Mouse (Mus musculus) liver, embryonic 11.5 days (tissue): ENCODE results near the gene Tmtc1. TPM values are rescaled to one million over a fixed set of nuclear protein-coding genes. Genes with fewer than 3 reads are reported as not detected.

Experiments used
- ATAC-seq: fragments of 200-750 bp; cut with Nextera tagmentation; replicated peaks from 2 replicates; pipeline ENCODE4 v1.8.0; 2017; ENCODE audit warnings: moderate number of reproducible peaks, mild to moderate bottlenecking, moderate TSS enrichment, moderate library complexity; ENCODE audit not compliant: low FRiP score
- DNase-seq: peaks from one replicate; pipeline ENCODE4 v3.0.0-alpha.2; 2017; ENCODE audit warnings: low spot score
- H3K27ac ChIP-seq: fragments of 300-500 bp; sonication (generic); 2 replicates; pipeline ENCODE4 v1.5.1; 2014; ENCODE audit warnings: mild to moderate bottlenecking, low read depth, low read length, control low read depth
- H3K27me3 ChIP-seq: fragments of 300-500 bp; sonication (generic); replicated peaks from 2 replicates; pipeline ENCODE4 v1.6.1; 2014; ENCODE audit warnings: low read length, mixed read lengths; ENCODE audit not compliant: control insufficient read depth, insufficient read depth
- H3K36me3 ChIP-seq: fragments of 300-500 bp; sonication (generic); 2 replicates; pipeline ENCODE4 v1.6.1; 2014; ENCODE audit warnings: mild to moderate bottlenecking, low read length, moderate library complexity, mixed read lengths; ENCODE audit not compliant: control insufficient read depth, insufficient read depth
- H3K4me1 ChIP-seq: fragments of 300-500 bp; sonication (generic); replicated peaks from 2 replicates; pipeline ENCODE4 v1.6.1; 2014; ENCODE audit warnings: low read length, mixed read lengths; ENCODE audit not compliant: control insufficient read depth, insufficient read depth
- H3K4me2 ChIP-seq: fragments of 300-500 bp; sonication (generic); 2 replicates; pipeline ENCODE4 v1.6.1; 2014; ENCODE audit warnings: mild to moderate bottlenecking, control low read depth, moderate library complexity
- H3K4me3 ChIP-seq: fragments of 300-500 bp; sonication (generic); 2 replicates; pipeline ENCODE4 v1.5.1; 2014; ENCODE audit warnings: low read depth, low read length, control low read depth
- H3K9ac ChIP-seq: fragments of 300-500 bp; sonication (generic); 2 replicates; pipeline ENCODE4 v1.6.1; 2014; ENCODE audit warnings: low read depth, low read length, control low read depth
- H3K9me3 ChIP-seq: fragments of 300-500 bp; sonication (generic); 2 replicates; pipeline ENCODE4 v1.6.1; 2016; ENCODE audit warnings: low read length, inconsistent platforms, mixed read lengths; ENCODE audit not compliant: control insufficient read depth
- WGBS: fragments of 180-500 bp; shearing (Covaris S2); extraction: QIAGEN DNeasy Blood & Tissue Kit; methylation state at CpG from one replicate; pipeline ENCODE4 v1.1.7; 2014; 5-methylcytosine and 5-hydroxymethylcytosine counted together
- polyA plus RNA-seq: library from polyadenylated mRNA; unstranded; fragments of >200 nt; fragmentation: Nextera tagmentation; extraction: Ambion mirVana; gene quantifications from 2 replicates; pipeline ENCODE4 v1.2.1, GENCODE M21; 2014

The Tmtc1 gene
- polyA plus RNA-seq, 1 experiment from 2014 or later, result 0.58 TPM

DNA sequence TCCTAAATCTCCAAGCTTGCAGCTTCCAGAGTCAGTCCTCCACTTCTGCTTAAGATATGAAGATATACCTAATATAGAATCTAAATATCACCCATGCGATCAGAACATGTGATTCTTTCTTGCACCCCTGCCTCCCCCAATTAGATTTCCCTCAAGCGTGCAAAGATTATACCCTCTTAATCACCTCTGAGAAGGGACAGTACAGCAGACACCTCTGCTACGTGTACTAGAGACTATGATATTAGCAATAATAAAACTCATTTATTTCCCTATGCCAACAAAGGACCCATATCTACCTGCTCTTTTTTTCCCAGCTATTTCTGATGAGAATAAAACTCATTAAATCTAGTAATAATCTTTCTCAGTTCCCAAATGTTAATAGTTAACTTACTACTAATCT lies 49.9 kb downstream of the Tmtc1 start:
- Histone ChIP-seq H3K9ac (no peak overlapping the region), H3K4me1 (no peaks in the 10 kb centered on the region), H3K36me3 (no peaks in the 10 kb centered on the region), H3K4me2 (no peak overlapping the region), H3K4me3 (no peak overlapping the region), H3K9me3 (no peaks in the 10 kb centered on the region), H3K27me3 (no peaks in the 10 kb centered on the region), H3K27ac (no peak overlapping the region)
- WGBS, result 85% methylated on average over 3 of the region's 3 CpGs
- DNase-seq (no peak), ATAC-seq (no peak)

DNA sequence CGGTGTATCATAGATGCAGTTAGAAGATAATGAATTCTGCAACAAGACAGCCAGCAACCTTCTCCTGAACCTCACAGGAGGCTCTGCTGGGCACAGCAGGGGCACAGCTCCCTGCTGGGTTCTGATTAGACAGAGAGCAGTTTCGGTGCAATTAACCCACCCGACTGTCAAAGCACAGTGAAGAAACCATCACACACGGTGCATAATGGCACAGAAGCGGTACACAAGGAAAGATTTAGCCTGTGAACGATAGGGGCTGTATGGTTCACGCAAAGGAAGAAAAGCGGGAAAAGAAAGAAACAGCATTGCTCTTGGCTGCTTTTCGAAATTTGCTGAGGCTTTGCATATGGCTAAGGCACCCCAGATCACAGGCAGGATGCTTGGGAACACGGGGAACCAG lies 52.0 kb downstream of the Tmtc1 start:
- H3K27me3 ChIP-seq, result no peaks in the 10 kb centered on the region
- H3K9ac ChIP-seq, result no peak overlapping the region
- WGBS, result 62% methylated on average over 10 of the region's 10 CpGs
- H3K36me3 ChIP-seq, result no peaks in the 10 kb centered on the region
- H3K4me1 ChIP-seq, result no peaks in the 10 kb centered on the region
- no peak overlapping the region for H3K4me3 ChIP-seq
- H3K4me2 ChIP-seq, result no peak overlapping the region
- H3K27ac ChIP-seq, result no peak overlapping the region
- ATAC-seq (no peak), DNase-seq (no peak)
- H3K9me3 ChIP-seq, result no peaks in the 10 kb centered on the region

DNA sequence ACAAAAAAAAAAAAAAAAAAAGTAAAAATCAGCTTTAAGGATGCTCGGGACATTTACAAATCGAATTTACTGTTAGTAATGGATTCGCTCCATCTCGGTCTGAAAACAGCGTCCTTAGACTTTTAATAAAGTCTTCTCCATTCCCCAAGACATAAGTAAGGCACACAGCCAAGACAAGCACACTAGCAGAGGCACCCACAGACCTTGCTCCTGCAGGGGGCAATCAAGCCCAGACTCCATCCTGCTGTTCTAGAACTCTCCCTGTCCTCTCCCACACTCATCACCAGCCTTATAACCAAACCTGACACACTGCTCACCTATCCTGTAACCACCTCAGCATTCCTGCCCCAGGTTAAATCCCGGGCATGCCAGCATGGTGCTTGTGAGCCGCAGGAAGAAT lies 52.9 kb downstream of the Tmtc1 start:
- H3K4me2 ChIP-seq, result no peak overlapping the region
- H3K4me3 ChIP-seq, result no peak overlapping the region
- H3K27me3 ChIP-seq, result no peaks in the 10 kb centered on the region
- no peak overlapping the region for H3K27ac ChIP-seq
- no peaks in the 10 kb centered on the region for H3K9me3 ChIP-seq
- DNase-seq (no peak), ATAC-seq (no peak)
- H3K4me1 ChIP-seq, result no peaks in the 10 kb centered on the region
- H3K9ac ChIP-seq, result no peak overlapping the region
- WGBS, result 79% methylated on average over 7 of the region's 7 CpGs
- H3K36me3 ChIP-seq, result no peaks in the 10 kb centered on the region

DNA sequence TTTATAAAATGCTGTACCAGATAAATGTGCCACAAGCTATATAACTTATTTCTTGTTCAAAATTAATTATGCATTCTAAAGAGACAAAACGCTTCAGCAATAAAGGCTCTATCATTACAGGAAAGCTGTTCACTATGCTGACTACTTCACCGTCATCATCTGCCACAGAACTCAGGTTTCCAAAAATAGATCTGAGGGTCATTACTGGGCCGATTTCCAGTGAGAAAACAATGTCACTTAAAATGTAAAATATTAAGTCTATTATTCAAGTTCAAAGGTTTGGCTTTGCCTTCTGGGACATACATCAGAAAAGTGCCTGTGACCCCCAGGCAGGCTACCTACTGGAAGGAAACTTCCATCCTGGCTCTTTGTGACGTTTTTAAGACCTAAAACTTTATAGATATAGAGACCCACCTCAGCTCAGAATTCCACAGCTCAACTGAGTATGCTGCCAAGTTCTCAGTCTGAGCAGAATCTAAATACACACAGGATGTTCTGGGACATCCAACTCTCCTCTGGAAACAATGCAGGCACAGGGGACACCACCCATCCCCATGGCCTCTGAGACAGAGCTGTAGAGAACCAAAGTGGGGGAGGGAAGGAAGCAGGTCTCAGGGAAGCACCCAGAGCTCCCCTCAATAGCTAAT lies 53.4 kb downstream of the Tmtc1 start:
- ATAC-seq, result no peak
- Histone ChIP-seq H3K9ac (no peak overlapping the region), H3K27ac (no peak overlapping the region), H3K36me3 (no peaks in the 10 kb centered on the region), H3K4me2 (no peak overlapping the region), H3K4me1 (no peaks in the 10 kb centered on the region), H3K27me3 (no peaks in the 10 kb centered on the region), H3K4me3 (no peak overlapping the region), H3K9me3 (no peaks in the 10 kb centered on the region)
- WGBS, result 59% methylated on average over 4 of the region's 4 CpGs
- no peak for DNase-seq

DNA sequence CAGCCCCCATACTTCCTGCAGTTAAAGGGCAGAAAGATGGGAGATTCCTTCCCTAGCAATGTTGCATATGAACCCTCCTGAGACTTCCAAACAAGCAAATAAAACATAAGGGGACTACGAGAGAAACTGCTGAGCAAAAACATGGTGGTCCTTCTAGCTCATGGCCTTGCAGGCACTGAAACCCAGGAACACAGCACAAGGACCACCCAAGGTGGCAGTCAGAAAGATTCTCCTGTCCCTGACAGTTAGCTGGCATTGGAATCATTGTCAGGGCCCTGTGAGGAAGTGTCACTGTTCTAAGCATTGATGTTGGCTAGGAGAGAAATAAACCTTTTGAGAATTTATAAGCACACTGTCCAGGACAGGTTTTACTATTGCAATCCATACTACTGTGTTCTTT lies 56.2 kb downstream of the Tmtc1 start:
- no peak for ATAC-seq
- H3K9ac ChIP-seq, result no peak overlapping the region
- H3K36me3 ChIP-seq, result no peaks in the 10 kb centered on the region
- no peaks in the 10 kb centered on the region for H3K4me1 ChIP-seq
- no peak overlapping the region for H3K4me2 ChIP-seq
- 61% methylated on average over 1 of the region's 1 CpGs for whole genome bisulfite sequencing
- H3K27ac ChIP-seq, result no peak overlapping the region
- H3K4me3 ChIP-seq, result no peak overlapping the region
- DNase-seq, result no peak
- no peaks in the 10 kb centered on the region for H3K9me3 ChIP-seq
- H3K27me3 ChIP-seq, result no peaks in the 10 kb centered on the region

DNA sequence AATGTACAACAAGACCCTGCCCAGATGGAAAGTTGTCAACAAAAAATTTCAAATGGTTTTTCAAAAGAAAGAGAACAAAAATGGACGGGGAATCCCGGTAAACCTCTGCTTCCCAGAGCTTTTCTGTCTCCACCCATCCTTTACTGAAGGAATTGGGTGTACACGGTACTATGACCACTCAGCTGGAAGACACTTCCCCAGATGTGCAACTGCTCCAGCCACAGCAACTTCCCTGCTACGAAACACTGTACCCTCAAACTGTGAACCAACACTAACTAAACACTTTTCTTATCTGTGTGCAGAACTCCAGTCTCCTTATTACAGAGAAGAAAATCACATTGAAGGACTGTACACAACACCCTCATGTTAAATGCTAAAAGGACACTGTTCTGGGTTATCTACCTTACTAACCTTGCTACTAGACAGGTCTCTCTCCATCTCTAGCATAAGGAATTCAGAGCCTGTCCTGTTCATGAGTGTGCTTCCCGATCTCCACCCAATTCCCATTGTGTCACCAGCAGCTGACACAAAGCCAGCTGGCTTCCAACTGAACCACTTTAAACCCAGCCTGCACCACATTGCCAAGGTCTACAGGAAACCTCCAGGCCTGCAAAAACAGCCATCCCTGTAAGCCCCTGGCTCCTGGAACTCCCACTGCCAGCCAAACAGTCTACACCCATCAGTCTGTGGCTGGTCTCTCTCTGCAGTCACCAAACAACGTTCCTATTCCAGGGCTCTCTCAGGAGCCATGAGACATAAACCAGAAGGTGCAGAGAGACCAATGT lies 59.9 kb downstream of the Tmtc1 start:
- Histone ChIP-seq H3K9ac (no peak overlapping the region), H3K9me3 (no peaks in the 10 kb centered on the region), H3K27me3 (no peaks in the 10 kb centered on the region), H3K27ac (no peak overlapping the region), H3K36me3 (no peaks in the 10 kb centered on the region), H3K4me1 (no peaks in the 10 kb centered on the region), H3K4me3 (no peak overlapping the region), H3K4me2 (no peak overlapping the region)
- ATAC-seq (no peak), DNase-seq (no peak)
- WGBS, result 67% methylated on average over 6 of the region's 6 CpGs

DNA sequence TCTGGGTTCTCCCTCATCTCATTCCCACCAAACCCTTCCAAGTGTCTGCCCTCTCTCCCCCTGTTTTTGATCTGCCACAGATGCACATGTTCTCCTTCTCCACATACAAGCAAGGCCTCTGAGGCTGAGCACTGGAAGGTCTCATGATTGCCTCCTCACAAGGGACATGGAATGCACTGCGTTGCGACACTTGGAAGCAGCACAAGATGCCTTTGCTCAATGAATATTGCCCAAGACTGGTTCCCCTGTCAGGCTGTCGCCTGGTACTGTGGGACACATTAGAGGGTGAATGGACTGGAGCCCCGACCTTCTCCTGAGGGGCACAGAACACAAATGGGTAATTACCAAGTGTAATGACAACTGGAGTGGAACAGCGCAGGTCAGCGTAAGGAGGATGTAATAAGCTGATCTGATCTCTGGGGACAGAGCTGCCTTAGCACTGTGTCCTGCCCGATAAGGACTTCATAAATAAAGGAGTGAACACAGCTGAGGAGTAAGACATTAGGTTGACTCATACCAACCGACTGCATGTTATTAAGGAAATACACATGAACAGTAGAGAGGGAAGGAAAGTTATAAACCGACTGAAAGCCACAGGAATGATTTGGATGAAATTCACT lies 62.9 kb downstream of the Tmtc1 start:
- Histone ChIP-seq H3K27me3 (no peaks in the 10 kb centered on the region), H3K4me2 (no peak overlapping the region), H3K9ac (no peak overlapping the region), H3K4me3 (no peak overlapping the region), H3K27ac (no peak overlapping the region), H3K9me3 (no peaks in the 10 kb centered on the region), H3K4me1 (no peaks in the 10 kb centered on the region), H3K36me3 (no peaks in the 10 kb centered on the region)
- no peak for ATAC-seq
- 81% methylated on average over 9 of the region's 9 CpGs for WGBS
- no peak for DNase-seq

DNA sequence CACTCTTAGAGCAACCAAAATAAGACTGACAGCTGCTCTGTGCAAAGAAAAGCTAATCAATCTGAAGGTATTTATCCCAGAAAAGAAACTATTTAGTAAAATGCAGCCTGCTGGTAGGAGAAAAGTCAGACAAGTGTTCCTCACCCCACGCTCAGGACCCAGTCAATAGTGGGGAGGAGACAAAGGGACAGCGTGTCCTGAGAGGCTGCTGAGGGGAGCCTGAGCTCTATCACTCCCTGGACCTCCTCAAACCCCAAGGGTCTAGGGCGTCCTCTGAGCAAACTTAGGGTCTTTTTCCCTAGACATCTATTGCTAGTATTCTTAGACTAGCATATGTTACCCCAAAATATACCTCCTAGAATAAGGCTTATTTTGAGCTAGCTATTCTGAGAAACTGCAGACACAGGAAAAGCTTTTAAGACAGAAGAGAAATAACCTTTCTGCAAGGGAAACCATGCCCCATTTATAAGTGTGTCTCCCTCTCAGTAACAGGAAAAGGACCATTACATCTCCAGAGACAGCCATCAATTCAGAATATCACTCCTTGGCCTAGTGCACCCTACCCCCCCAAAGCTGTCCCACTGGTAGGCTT lies 68.5 kb downstream of the Tmtc1 start:
- Histone ChIP-seq H3K36me3 (no peaks in the 10 kb centered on the region), H3K4me1 (no peaks in the 10 kb centered on the region), H3K4me2 (no peak overlapping the region), H3K27ac (no peak overlapping the region), H3K9ac (no peak overlapping the region), H3K27me3 (no peaks in the 10 kb centered on the region), H3K4me3 (no peak overlapping the region), H3K9me3 (no peaks in the 10 kb centered on the region)
- DNase-seq, result no peak
- 64% methylated on average over 3 of the region's 3 CpGs for WGBS
- no peak for ATAC-seq
